Mouse (Mus musculus): ENCODE data around the gene Jade1. TPM values are rescaled to one million over a fixed set of nuclear protein-coding genes. Genes with fewer than 3 reads are reported as not detected.

The Jade1 gene
- polyA plus RNA-seq (2015; fragmentation: Nextera tagmentation; extraction: Ambion mirVana), result 15.9 and 16.0 TPM in 2 replicates

GRCm38 (mm10) chr3:41555491-41556381, at the start of gene Jade1:
Jade1 (plus strand) TSS chr3:41555731.
- H3K9me3 ChIP-seq (replicated peaks), result no peaks in the 10 kb centered on the region
- H3K9ac ChIP-seq, result no peak within 1 kb of the TSS
- H3K36me3 ChIP-seq, result no peaks in the 10 kb centered on the region
- no peak for ATAC-seq (replicated peaks; ENCODE audit: insufficient number of reproducible peaks, insufficient read depth, low FRiP score, low read depth)
- H3K27ac ChIP-seq, result no peak within 1 kb of the TSS
- H3K4me2 ChIP-seq, result no peak within 1 kb of the TSS
- H3K4me3 ChIP-seq, result no peak within 1 kb of the TSS
- no peaks in the 10 kb centered on the region for H3K27me3 ChIP-seq
- 94% methylated on average over 36 of the region's 36 CpGs for WGBS
- H3K4me1 ChIP-seq (replicated peaks), result peaks cover 7% of the 10 kb centered on the region

DNA sequence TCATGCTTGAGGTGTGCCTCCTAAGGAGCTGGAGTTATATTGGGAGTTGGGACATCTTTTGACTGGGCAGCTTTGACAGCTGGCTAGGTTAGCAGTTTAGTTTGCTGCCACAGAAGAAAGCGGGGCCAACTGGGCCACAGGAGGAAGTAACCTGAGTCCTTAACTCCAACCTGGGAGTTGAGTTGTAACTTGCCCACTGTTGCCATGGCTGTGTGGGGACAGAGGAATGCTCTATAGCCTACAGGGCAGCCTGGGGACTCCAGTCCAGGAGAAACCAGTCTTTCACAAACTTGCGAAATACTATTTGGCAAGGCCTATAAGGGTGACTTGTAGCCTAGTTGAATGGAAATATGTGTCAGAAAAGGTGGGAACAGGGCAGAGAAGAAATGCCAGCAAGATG, 46.1 kb upstream of the Jade1 start:
- no peak for ATAC-seq (replicated peaks; ENCODE audit: insufficient number of reproducible peaks, insufficient read depth, low FRiP score, low read depth)
- WGBS, result 89% methylated on average over 2 of the region's 2 CpGs
- Histone ChIP-seq H3K4me1 (replicated peaks) (no peaks in the 10 kb centered on the region), H3K36me3 (no peaks in the 10 kb centered on the region), H3K9me3 (replicated peaks) (no peaks in the 10 kb centered on the region), H3K4me2 (no peak overlapping the region), H3K9ac (no peak overlapping the region), H3K27ac (no peak overlapping the region), H3K4me3 (no peak overlapping the region), H3K27me3 (no peaks in the 10 kb centered on the region)

DNA sequence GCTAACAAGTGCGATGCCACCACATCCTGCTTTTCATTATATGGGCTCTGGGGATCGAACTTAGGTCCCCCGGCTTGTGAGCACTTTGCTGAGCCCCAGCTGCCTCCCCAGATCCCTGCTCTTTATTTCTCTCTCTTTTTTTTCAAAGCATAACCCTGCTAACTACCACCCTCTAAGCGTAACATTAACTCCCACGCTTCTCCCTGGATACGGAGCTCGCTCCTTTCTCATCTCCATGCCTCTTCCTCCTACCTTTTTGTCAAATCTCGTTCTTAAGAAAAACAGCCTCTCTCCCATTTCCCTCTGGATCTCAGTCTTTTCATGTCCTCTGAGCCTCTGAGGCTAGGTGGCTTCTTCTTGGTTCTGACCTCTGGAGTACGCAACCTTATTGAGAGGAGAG, 45.3 kb upstream of the Jade1 start:
- Histone ChIP-seq H3K9ac (no peak overlapping the region), H3K4me1 (replicated peaks) (no peaks in the 10 kb centered on the region), H3K4me3 (no peak overlapping the region), H3K27ac (no peak overlapping the region), H3K36me3 (no peaks in the 10 kb centered on the region), H3K9me3 (replicated peaks) (no peaks in the 10 kb centered on the region), H3K4me2 (no peak overlapping the region), H3K27me3 (no peaks in the 10 kb centered on the region)
- no peak for ATAC-seq (replicated peaks; ENCODE audit: insufficient number of reproducible peaks, insufficient read depth, low FRiP score, low read depth)
- WGBS, result 69% methylated on average over 9 of the region's 9 CpGs

- no peak overlapping the region for H3K9ac ChIP-seq
- no peak overlapping the region for H3K27ac ChIP-seq
- 47% methylated on average over 7 of the region's 7 CpGs for WGBS
- no peaks in the 10 kb centered on the region for H3K36me3 ChIP-seq
- H3K4me3 ChIP-seq, result no peak overlapping the region
- ATAC-seq (replicated peaks; ENCODE audit: insufficient number of reproducible peaks, insufficient read depth, low FRiP score, low read depth), result no peak
- H3K27me3 ChIP-seq, result no peaks in the 10 kb centered on the region
- no peak overlapping the region for H3K4me2 ChIP-seq
- H3K4me1 ChIP-seq (replicated peaks), result no peaks in the 10 kb centered on the region
- H3K9me3 ChIP-seq (replicated peaks), result no peaks in the 10 kb centered on the region
These were observed 44.8 kb upstream of the Jade1 start for GRCm38 (mm10) chr3:41510750-41511149.

DNA sequence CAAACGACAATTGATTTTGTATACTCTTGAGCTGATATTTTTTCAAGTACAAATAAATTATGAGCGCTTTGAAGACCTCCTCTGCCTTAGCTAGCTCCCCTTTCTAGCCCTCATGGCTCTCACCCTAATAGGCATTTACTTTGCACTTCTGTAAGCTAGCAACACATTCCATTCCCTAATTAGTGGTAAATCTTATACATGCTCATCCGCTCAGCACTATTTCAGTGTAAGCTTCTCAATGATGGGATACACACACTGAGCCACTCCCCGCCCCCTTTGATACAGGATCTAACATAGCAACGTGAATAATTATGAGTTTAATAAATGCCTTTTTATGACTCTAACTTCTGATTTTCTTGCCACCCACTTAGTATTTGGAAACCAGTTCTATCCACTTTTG, 41.5 kb upstream of the Jade1 start:
- WGBS, result 77% methylated on average over 5 of the region's 5 CpGs
- Histone ChIP-seq H3K4me3 (no peak overlapping the region), H3K36me3 (no peaks in the 10 kb centered on the region), H3K4me1 (replicated peaks) (no peaks in the 10 kb centered on the region), H3K4me2 (no peak overlapping the region), H3K27me3 (no peaks in the 10 kb centered on the region), H3K27ac (no peak overlapping the region), H3K9me3 (replicated peaks) (no peaks in the 10 kb centered on the region), H3K9ac (no peak overlapping the region)
- ATAC-seq (replicated peaks; ENCODE audit: insufficient number of reproducible peaks, insufficient read depth, low FRiP score, low read depth), result no peak

GRCm38 (mm10) chr3:41514683-41515305, 40.7 kb upstream of the Jade1 start:
- Histone ChIP-seq H3K27me3 (no peaks in the 10 kb centered on the region), H3K4me3 (no peak overlapping the region), H3K36me3 (no peaks in the 10 kb centered on the region), H3K4me1 (replicated peaks) (no peaks in the 10 kb centered on the region), H3K4me2 (no peak overlapping the region), H3K9me3 (replicated peaks) (no peaks in the 10 kb centered on the region), H3K9ac (no peak overlapping the region), H3K27ac (no peak overlapping the region)
- 76% methylated on average over 11 of the region's 11 CpGs for WGBS
- ATAC-seq (replicated peaks; ENCODE audit: insufficient number of reproducible peaks, insufficient read depth, low FRiP score, low read depth), result no peak

GRCm38 (mm10) chr3:41516961-41517518, 38.5 kb upstream of the Jade1 start:
- 65% methylated on average over 8 of the region's 8 CpGs for WGBS

GRCm38 (mm10) chr3:41520925-41521324, 34.6 kb upstream of the Jade1 start:
- 87% methylated on average over 4 of the region's 4 CpGs for WGBS
- H3K36me3 ChIP-seq, result no peaks in the 10 kb centered on the region
- H3K4me2 ChIP-seq, result no peak overlapping the region
- H3K9ac ChIP-seq, result no peak overlapping the region
- peaks cover 12% of the 10 kb centered on the region for H3K4me1 ChIP-seq (replicated peaks)
- no peak for ATAC-seq (replicated peaks; ENCODE audit: insufficient number of reproducible peaks, insufficient read depth, low FRiP score, low read depth)
- no peak overlapping the region for H3K27ac ChIP-seq
- H3K4me3 ChIP-seq, result no peak overlapping the region
- no peaks in the 10 kb centered on the region; the same call in 1 of the 2 replicates for H3K9me3 ChIP-seq (replicated peaks)
- no peaks in the 10 kb centered on the region for H3K27me3 ChIP-seq

More at GRCm38 (mm10) chr3:41516961-41517518, 38.5 kb upstream of the Jade1 start:
- peaks cover 2% of the 10 kb centered on the region for H3K4me1 ChIP-seq (replicated peaks)
- H3K36me3 ChIP-seq, result no peaks in the 10 kb centered on the region
- no peak for ATAC-seq (replicated peaks; ENCODE audit: insufficient number of reproducible peaks, insufficient read depth, low FRiP score, low read depth)
- H3K27ac ChIP-seq, result no peak overlapping the region
- no peak overlapping the region for H3K9ac ChIP-seq
- no peaks in the 10 kb centered on the region for H3K27me3 ChIP-seq
- H3K4me3 ChIP-seq, result no peak overlapping the region
- H3K9me3 ChIP-seq (replicated peaks), result no peaks in the 10 kb centered on the region
- no peak overlapping the region for H3K4me2 ChIP-seq

DNA sequence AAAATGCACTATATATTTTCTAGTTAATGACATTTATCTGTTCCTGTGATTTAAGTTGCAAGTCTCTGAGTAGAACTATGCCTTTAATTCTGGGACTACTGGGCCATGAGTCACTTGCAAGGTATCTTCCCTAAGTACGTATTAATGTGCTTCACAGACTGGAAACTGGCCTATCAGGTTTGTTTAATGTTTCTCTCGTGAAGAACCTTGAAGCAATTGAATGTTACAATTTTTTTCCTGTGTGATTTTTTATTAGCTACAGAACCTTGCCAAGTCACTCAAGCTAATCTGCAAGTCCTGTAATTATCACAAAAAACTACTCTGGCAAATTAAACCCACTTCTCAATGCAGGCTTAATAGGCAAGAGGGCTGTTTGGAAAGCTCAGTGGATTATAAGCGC, 33.8 kb upstream of the Jade1 start:
- Histone ChIP-seq H3K27ac (no peak overlapping the region), H3K9me3 (replicated peaks) (no peaks in the 10 kb centered on the region; the same call in 1 of the 2 replicates), H3K4me1 (replicated peaks) (peaks cover 12% of the 10 kb centered on the region), H3K4me3 (no peak overlapping the region; the same call in 1 of the 2 replicates), H3K36me3 (no peaks in the 10 kb centered on the region), H3K27me3 (no peaks in the 10 kb centered on the region), H3K9ac (no peak overlapping the region), H3K4me2 (peak overlapping the region; percentile 50)
- ATAC-seq (replicated peaks; ENCODE audit: insufficient number of reproducible peaks, insufficient read depth, low FRiP score, low read depth), result no peak
- 48% methylated on average over 3 of the region's 3 CpGs for WGBS

GRCm38 (mm10) chr3:41522226-41523005, 33.1 kb upstream of the Jade1 start:
- Histone ChIP-seq H3K4me2 (peak overlapping the region; percentile 50), H3K9ac (no peak overlapping the region), H3K4me1 (replicated peaks) (peaks cover 12% of the 10 kb centered on the region), H3K4me3 (peak overlapping the region; percentile 25), H3K9me3 (replicated peaks) (no peaks in the 10 kb centered on the region; the same call in 1 of the 2 replicates), H3K36me3 (no peaks in the 10 kb centered on the region), H3K27me3 (no peaks in the 10 kb centered on the region), H3K27ac (no peak overlapping the region)
- WGBS, result 19% methylated on average over 18 of the region's 18 CpGs
- peak; percentile 62 for ATAC-seq (replicated peaks; ENCODE audit: insufficient number of reproducible peaks, insufficient read depth, low FRiP score, low read depth)

- H3K9ac ChIP-seq, result no peak overlapping the region
- ATAC-seq (replicated peaks; ENCODE audit: insufficient number of reproducible peaks, insufficient read depth, low FRiP score, low read depth), result no peak
- no peak overlapping the region for H3K27ac ChIP-seq
- WGBS, result 26% methylated on average over 2 of the region's 2 CpGs
- no peaks in the 10 kb centered on the region; the same call in 1 of the 2 replicates for H3K9me3 ChIP-seq (replicated peaks)
- H3K27me3 ChIP-seq, result no peaks in the 10 kb centered on the region
- H3K4me1 ChIP-seq (replicated peaks), result peaks cover 12% of the 10 kb centered on the region
- H3K36me3 ChIP-seq, result no peaks in the 10 kb centered on the region
- no peak overlapping the region for H3K4me3 ChIP-seq
- peak overlapping the region; percentile 50 for H3K4me2 ChIP-seq
These were observed 32.5 kb upstream of the Jade1 start for GRCm38 (mm10) chr3:41523006-41523375.

All from heart, embryonic 15.5 days (tissue).